Mouse (Mus musculus) C2C12 (cell line): Measurements from ENCODE around the gene Trim46.

Source experiments
- CEBPB ChIP-seq: IDR thresholded peaks from one replicate; pipeline ENCODE4 v1.6.1; 2011; ENCODE audit warnings: low read depth, mild to moderate bottlenecking, control low read depth, moderate library complexity
- CTCF ChIP-seq: IDR thresholded peaks from one replicate; pipeline ENCODE4 v1.5.1; 2011; ENCODE audit not compliant: control insufficient read depth, insufficient read depth, insufficient read length
- MAX ChIP-seq: IDR thresholded peaks from one replicate; pipeline ENCODE4 v1.6.1; 2011; ENCODE audit warnings: mild to moderate bottlenecking, control low read depth
- MYOD1 ChIP-seq: IDR thresholded peaks from one replicate; pipeline ENCODE4 v1.6.1; 2011; ENCODE audit warnings: low read depth; ENCODE audit not compliant: control insufficient read depth, insufficient read length
- USF1 ChIP-seq: IDR thresholded peaks from one replicate; pipeline ENCODE4 v1.6.1; 2011; ENCODE audit warnings: low read depth, mild to moderate bottlenecking, control low read depth, moderate library complexity

DNA sequence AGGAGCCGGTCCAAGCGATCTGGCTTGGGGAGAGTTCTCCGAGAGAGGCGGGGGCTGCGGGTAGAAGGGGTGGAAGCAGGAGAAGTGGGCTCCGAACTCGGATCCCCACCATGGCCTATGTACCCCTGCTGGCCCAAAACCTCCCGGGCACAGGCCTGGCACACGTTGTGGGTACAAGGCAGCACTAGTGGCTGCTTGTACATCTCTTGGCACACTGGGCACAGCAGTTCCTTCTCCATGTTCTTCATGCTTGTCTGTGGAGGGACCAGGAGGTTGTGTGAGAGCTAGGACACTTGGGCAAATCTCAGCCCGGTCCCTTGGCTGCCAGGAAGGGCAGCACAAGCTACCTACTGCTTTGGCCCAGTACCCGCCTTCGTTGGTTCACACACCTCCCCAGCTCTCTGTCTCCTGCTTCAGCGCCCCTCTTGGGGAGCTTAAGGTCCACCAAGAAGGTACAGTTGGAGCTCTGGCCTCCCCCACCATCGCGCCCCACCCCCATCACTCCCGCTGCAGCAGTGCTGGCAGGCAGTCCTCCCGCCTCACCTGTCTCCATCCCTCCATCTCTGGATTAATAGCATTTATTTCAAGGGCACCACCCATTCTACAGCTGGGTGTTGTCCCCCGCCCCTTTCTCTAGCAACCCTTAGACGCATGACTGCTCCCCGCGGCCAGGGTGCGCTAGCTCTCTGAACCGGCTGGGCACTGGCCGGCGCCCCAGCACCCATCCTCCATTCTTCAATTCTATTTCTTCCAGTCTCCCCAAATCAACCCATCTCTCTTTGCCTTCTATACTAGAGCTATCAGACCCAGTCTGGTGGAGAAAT, 1.7 kb downstream of the Trim46 start:
- TF ChIP-seq CTCF (no peak), USF1 (no peak), MAX (no peak), MYOD1 (no peak), CEBPB (no peak)
